Mouse (Mus musculus): ENCODE results near the gene Bahd1. TPM values are rescaled to one million over a fixed set of nuclear protein-coding genes. Genes with fewer than 3 reads are reported as not detected.
A peak's percentile ranks its signal among the peaks of the same experiment; 100 is the strongest.

The Bahd1 gene
- polyA plus RNA-seq, 1 experiment from 2014 or later, result 3.8 TPM

GRCm38 (mm10) chr2:118882840-118883679, 17.1 kb upstream of the Bahd1 start:
- no peaks in the 10 kb centered on the region for H3K9me3 ChIP-seq (replicated peaks)
- peak; percentile 85 for DNase-seq (ENCODE audit: low spot score)
- peak overlapping the region; percentile 56 for H3K4me3 ChIP-seq
- H3K36me3 ChIP-seq, result peaks cover 17% of the 10 kb centered on the region
- peaks cover 54% of the 10 kb centered on the region for H3K27me3 ChIP-seq (ENCODE audit: low read depth, poor library complexity, severe bottlenecking)
- H3K27ac ChIP-seq (replicated peaks), result peak overlapping the region; percentile 70
- under 1% methylated on average over 32 of the region's 32 CpGs for WGBS
- H3K4me1 ChIP-seq, result peaks cover 18% of the 10 kb centered on the region

GRCm38 (mm10) chr2:118887440-118887839, 12.7 kb upstream of the Bahd1 start:
- peaks cover 67% of the 10 kb centered on the region for H3K27me3 ChIP-seq (ENCODE audit: low read depth, poor library complexity, severe bottlenecking)
- WGBS, result 72% methylated on average over 13 of the region's 13 CpGs
- DNase-seq (ENCODE audit: low spot score), result no peak
- H3K36me3 ChIP-seq, result no peaks in the 10 kb centered on the region
- H3K27ac ChIP-seq (replicated peaks), result no peak overlapping the region
- no peak overlapping the region for H3K4me3 ChIP-seq
- H3K4me1 ChIP-seq, result peaks cover 14% of the 10 kb centered on the region
- no peaks in the 10 kb centered on the region for H3K9me3 ChIP-seq (replicated peaks)

- peaks cover 11% of the 10 kb centered on the region for H3K4me1 ChIP-seq
- 29% methylated on average over 14 of the region's 14 CpGs for WGBS
- H3K27ac ChIP-seq (replicated peaks), result no peak overlapping the region
- H3K9me3 ChIP-seq (replicated peaks), result no peaks in the 10 kb centered on the region
- DNase-seq (ENCODE audit: low spot score), result peak; percentile 17
- peaks cover 67% of the 10 kb centered on the region for H3K27me3 ChIP-seq (ENCODE audit: low read depth, poor library complexity, severe bottlenecking)
- no peak overlapping the region for H3K4me3 ChIP-seq
- no peaks in the 10 kb centered on the region for H3K36me3 ChIP-seq
Observed at GRCm38 (mm10) chr2:118887845-118888548, 12.2 kb upstream of the Bahd1 start.

GRCm38 (mm10) chr2:118891173-118891572, 9.0 kb upstream of the Bahd1 start:
- WGBS, result 87% methylated on average over 4 of the region's 4 CpGs
- Histone ChIP-seq H3K4me1 (peaks cover 13% of the 10 kb centered on the region), H3K27ac (replicated peaks) (no peak overlapping the region), H3K9me3 (replicated peaks) (no peaks in the 10 kb centered on the region), H3K27me3 (ENCODE audit: low read depth, poor library complexity, severe bottlenecking) (peaks cover 73% of the 10 kb centered on the region), H3K4me3 (no peak overlapping the region), H3K36me3 (no peaks in the 10 kb centered on the region)
- no peak for DNase-seq (ENCODE audit: low spot score)

- Histone ChIP-seq H3K27ac (replicated peaks) (peak overlapping the region; percentile 63), H3K4me1 (peaks cover 55% of the 10 kb centered on the region), H3K36me3 (no peaks in the 10 kb centered on the region), H3K27me3 (ENCODE audit: low read depth, poor library complexity, severe bottlenecking) (peaks cover 93% of the 10 kb centered on the region), H3K4me3 (peak overlapping the region; percentile 58), H3K9me3 (replicated peaks) (no peaks in the 10 kb centered on the region)
- under 1% methylated on average over 38 of the region's 38 CpGs for WGBS
- DNase-seq (ENCODE audit: low spot score), result peak; percentile 57
Observed at GRCm38 (mm10) chr2:118895990-118896913, 3.9 kb upstream of the Bahd1 start.

GRCm38 (mm10) chr2:118896914-118897291, 3.3 kb upstream of the Bahd1 start:
- Histone ChIP-seq H3K9me3 (replicated peaks) (no peaks in the 10 kb centered on the region), H3K4me3 (peak overlapping the region; percentile 58), H3K27me3 (ENCODE audit: low read depth, poor library complexity, severe bottlenecking) (peaks cover 89% of the 10 kb centered on the region), H3K4me1 (peaks cover 58% of the 10 kb centered on the region), H3K36me3 (no peaks in the 10 kb centered on the region), H3K27ac (replicated peaks) (peak overlapping the region; percentile 63; the same call in 1 of the 2 replicates)
- DNase-seq (ENCODE audit: low spot score), result peak; percentile 40
- under 1% methylated on average over 13 of the region's 13 CpGs for WGBS

- Histone ChIP-seq H3K36me3 (no peaks in the 10 kb centered on the region), H3K4me1 (peaks cover 63% of the 10 kb centered on the region), H3K27me3 (ENCODE audit: low read depth, poor library complexity, severe bottlenecking) (peaks cover 84% of the 10 kb centered on the region), H3K9me3 (replicated peaks) (no peaks in the 10 kb centered on the region), H3K4me3 (peak overlapping the region; percentile 58), H3K27ac (replicated peaks) (no peak overlapping the region)
- under 1% methylated on average over 7 of the region's 7 CpGs for WGBS
- DNase-seq (ENCODE audit: low spot score), result peak; percentile 35
Observed at GRCm38 (mm10) chr2:118897392-118897791, 2.8 kb upstream of the Bahd1 start.

GRCm38 (mm10) chr2:118897808-118898207, 2.4 kb upstream of the Bahd1 start:
- under 1% methylated on average over 11 of the region's 11 CpGs for WGBS
- no peaks in the 10 kb centered on the region for H3K9me3 ChIP-seq (replicated peaks)
- peak overlapping the region; percentile 58; the same call in 1 of the 2 replicates for H3K4me3 ChIP-seq
- H3K36me3 ChIP-seq, result no peaks in the 10 kb centered on the region
- no peak for DNase-seq (ENCODE audit: low spot score)
- peaks cover 67% of the 10 kb centered on the region for H3K4me1 ChIP-seq
- no peak overlapping the region for H3K27ac ChIP-seq (replicated peaks)
- H3K27me3 ChIP-seq (ENCODE audit: low read depth, poor library complexity, severe bottlenecking), result peaks cover 83% of the 10 kb centered on the region

- Histone ChIP-seq H3K27ac (replicated peaks) (no peak overlapping the region), H3K36me3 (no peaks in the 10 kb centered on the region), H3K4me3 (no peak overlapping the region), H3K4me1 (peaks cover 76% of the 10 kb centered on the region), H3K27me3 (ENCODE audit: low read depth, poor library complexity, severe bottlenecking) (peaks cover 83% of the 10 kb centered on the region), H3K9me3 (replicated peaks) (no peaks in the 10 kb centered on the region)
- DNase-seq (ENCODE audit: low spot score), result peak; percentile 24
- WGBS, result 2% methylated on average over 4 of the region's 4 CpGs
Observed at GRCm38 (mm10) chr2:118898771-118899170, 1.4 kb upstream of the Bahd1 start.

- WGBS, result 9% methylated on average over 7 of the region's 7 CpGs
- peaks cover 83% of the 10 kb centered on the region for H3K27me3 ChIP-seq (ENCODE audit: low read depth, poor library complexity, severe bottlenecking)
- H3K9me3 ChIP-seq (replicated peaks), result no peaks in the 10 kb centered on the region
- peak; percentile 23 for DNase-seq (ENCODE audit: low spot score)
- no peak overlapping the region for H3K27ac ChIP-seq (replicated peaks)
- no peak overlapping the region for H3K4me3 ChIP-seq
- peaks cover 82% of the 10 kb centered on the region for H3K4me1 ChIP-seq
- no peaks in the 10 kb centered on the region for H3K36me3 ChIP-seq
Observed at GRCm38 (mm10) chr2:118899306-118899705, 871 bp upstream of the Bahd1 start.

GRCm38 (mm10) chr2:118900826-118901140, 606 bp downstream of the Bahd1 start:
- H3K27ac ChIP-seq (replicated peaks), result peak overlapping the region; percentile 93
- WGBS, result 1% methylated on average over 11 of the region's 11 CpGs
- peaks cover 69% of the 10 kb centered on the region for H3K27me3 ChIP-seq (ENCODE audit: low read depth, poor library complexity, severe bottlenecking)
- peaks cover 95% of the 10 kb centered on the region for H3K4me1 ChIP-seq
- no peak for DNase-seq (ENCODE audit: low spot score)
- peak overlapping the region; percentile 97 for H3K4me3 ChIP-seq
- H3K9me3 ChIP-seq (replicated peaks), result no peaks in the 10 kb centered on the region
- H3K36me3 ChIP-seq, result no peaks in the 10 kb centered on the region

Measured in midbrain, embryonic 10.5 days (tissue).